Mouse (Mus musculus): ENCODE measurements at regions not wholly inside any gene's neighbourhood (a gene's known extent, or its start where the extent isn't known, plus 50 kb on each side); places are given as distances from the start of the nearest gene placed in this dataset.

GRCm38 (mm10) chr5:97204337-97204736 is 92.9 kb upstream of the Paqr3 start:
- no peak for ATAC-seq (replicated peaks; ENCODE audit: low FRiP score, low TSS enrichment, low read depth)
- no peak for DNase-seq (ENCODE audit: low spot score)
- Histone ChIP-seq H3K4me3 (ENCODE audit: low read depth, low read length) (no peak overlapping the region), H3K9me3 (ENCODE audit: control insufficient read depth, low read length) (no peaks in the 10 kb centered on the region), H3K4me2 (ENCODE audit: low read length) (no peak overlapping the region), H3K36me3 (ENCODE audit: control insufficient read depth, insufficient read depth, low read length) (no peaks in the 10 kb centered on the region), H3K4me1 (replicated peaks; ENCODE audit: control insufficient read depth, insufficient read depth, low read length) (no peaks in the 10 kb centered on the region), H3K27me3 (replicated peaks; ENCODE audit: control insufficient read depth, insufficient read depth, low read length) (no peaks in the 10 kb centered on the region), H3K9ac (ENCODE audit: low read length) (no peak overlapping the region), H3K27ac (ENCODE audit: low read depth) (no peak overlapping the region)
- WGBS = 70% methylated on average over 2 of the region's 2 CpGs

DNA sequence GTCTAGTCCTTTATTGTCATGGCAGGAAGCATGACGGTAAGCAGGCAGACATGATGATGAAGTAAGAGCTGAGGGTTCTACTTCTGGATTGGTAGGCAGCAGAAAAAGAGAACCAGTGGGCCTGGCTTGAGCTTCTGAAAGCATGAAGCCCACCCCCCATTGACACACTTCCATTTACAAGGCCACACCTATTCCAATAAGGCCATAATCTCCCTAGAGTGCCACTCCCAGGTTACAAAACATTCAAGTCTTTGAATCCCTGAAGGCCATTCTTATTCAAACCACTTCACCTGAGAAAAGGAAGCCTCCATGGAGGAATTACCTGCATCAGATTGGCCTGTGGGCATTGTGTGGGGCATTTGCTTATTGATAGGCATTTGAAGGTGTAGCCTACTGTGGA is 92.2 kb upstream of the Paqr3 start:
- H3K4me2 ChIP-seq (ENCODE audit: low read length) = no peak overlapping the region
- no peaks in the 10 kb centered on the region for H3K36me3 ChIP-seq (ENCODE audit: control insufficient read depth, insufficient read depth, low read length)
- H3K27ac ChIP-seq (ENCODE audit: low read depth) = no peak overlapping the region
- no peaks in the 10 kb centered on the region for H3K27me3 ChIP-seq (replicated peaks; ENCODE audit: control insufficient read depth, insufficient read depth, low read length)
- H3K9me3 ChIP-seq (ENCODE audit: control insufficient read depth, low read length) = no peaks in the 10 kb centered on the region
- 96% methylated on average over 1 of the region's 1 CpGs for WGBS
- ATAC-seq (replicated peaks; ENCODE audit: low FRiP score, low TSS enrichment, low read depth) (no peak), DNase-seq (ENCODE audit: low spot score) (no peak)
- no peak overlapping the region for H3K9ac ChIP-seq (ENCODE audit: low read length)
- no peak overlapping the region for H3K4me3 ChIP-seq (ENCODE audit: low read depth, low read length)
- no peaks in the 10 kb centered on the region for H3K4me1 ChIP-seq (replicated peaks; ENCODE audit: control insufficient read depth, insufficient read depth, low read length)

- ATAC-seq (replicated peaks; ENCODE audit: low FRiP score, low TSS enrichment, low read depth) = no peak
- H3K36me3 ChIP-seq (ENCODE audit: control insufficient read depth, insufficient read depth, low read length) = no peaks in the 10 kb centered on the region
- no peaks in the 10 kb centered on the region for H3K9me3 ChIP-seq (ENCODE audit: control insufficient read depth, low read length)
- no peak for DNase-seq (ENCODE audit: low spot score)
- no peak overlapping the region for H3K4me3 ChIP-seq (ENCODE audit: low read depth, low read length)
- no peaks in the 10 kb centered on the region for H3K27me3 ChIP-seq (replicated peaks; ENCODE audit: control insufficient read depth, insufficient read depth, low read length)
- H3K4me1 ChIP-seq (replicated peaks; ENCODE audit: control insufficient read depth, insufficient read depth, low read length) = no peaks in the 10 kb centered on the region
- H3K4me2 ChIP-seq (ENCODE audit: low read length) = no peak overlapping the region
- H3K9ac ChIP-seq (ENCODE audit: low read length) = no peak overlapping the region
- WGBS = 64% methylated on average over 3 of the region's 3 CpGs
- no peak overlapping the region for H3K27ac ChIP-seq (ENCODE audit: low read depth)
Observed at GRCm38 (mm10) chr5:97202557-97202956, 91.2 kb upstream of the Paqr3 start.

DNA sequence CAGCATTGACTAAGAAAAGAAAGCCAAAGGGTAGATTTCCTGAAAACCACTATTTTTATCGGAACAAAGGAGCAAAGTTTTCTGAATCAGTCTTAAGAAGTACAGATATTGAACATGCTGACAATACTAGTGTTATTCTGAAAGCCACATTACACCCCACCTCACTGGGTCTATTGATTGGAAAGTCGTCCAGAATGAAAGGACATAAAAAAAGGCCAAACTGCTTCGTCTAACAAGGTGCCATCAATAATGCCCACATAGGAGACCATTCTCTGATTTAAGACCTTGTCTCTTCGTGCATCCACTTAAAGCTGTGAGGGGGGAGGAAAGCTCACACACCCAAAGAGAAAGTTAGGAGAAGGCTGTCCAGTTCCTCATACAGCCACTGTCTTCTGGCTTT is 89.3 kb upstream of the Paqr3 start:
- Histone ChIP-seq H3K9ac (ENCODE audit: low read length) (no peak overlapping the region), H3K4me3 (ENCODE audit: low read depth, low read length) (no peak overlapping the region), H3K4me1 (replicated peaks; ENCODE audit: control insufficient read depth, insufficient read depth, low read length) (no peaks in the 10 kb centered on the region), H3K27ac (ENCODE audit: low read depth) (no peak overlapping the region), H3K9me3 (ENCODE audit: control insufficient read depth, low read length) (no peaks in the 10 kb centered on the region), H3K4me2 (ENCODE audit: low read length) (no peak overlapping the region), H3K36me3 (ENCODE audit: control insufficient read depth, insufficient read depth, low read length) (no peaks in the 10 kb centered on the region), H3K27me3 (replicated peaks; ENCODE audit: control insufficient read depth, insufficient read depth, low read length) (no peaks in the 10 kb centered on the region)
- WGBS = 72% methylated on average over 4 of the region's 4 CpGs
- DNase-seq (ENCODE audit: low spot score) = no peak
- no peak for ATAC-seq (replicated peaks; ENCODE audit: low FRiP score, low TSS enrichment, low read depth)

DNA sequence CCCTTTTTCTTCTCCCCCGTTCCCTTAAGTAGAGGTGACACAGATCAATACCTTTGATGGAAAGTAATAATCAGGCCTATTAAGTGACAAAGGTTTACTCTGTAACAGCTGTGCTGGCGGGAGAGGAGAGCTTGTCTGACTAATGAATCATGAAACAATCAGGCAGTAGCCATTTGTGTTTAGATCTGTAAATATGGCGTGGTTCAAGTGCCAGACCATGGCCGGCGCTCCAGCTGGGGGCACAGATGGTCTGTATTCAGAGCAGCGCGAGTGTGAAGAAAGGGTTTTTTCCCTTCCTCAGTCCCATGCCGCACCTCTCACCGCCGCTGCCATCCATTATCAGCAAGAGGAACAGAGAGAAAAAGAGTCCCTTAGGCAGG is 83.9 kb upstream of the Paqr3 start:
- ATAC-seq (replicated peaks; ENCODE audit: low FRiP score, low TSS enrichment, low read depth) (no peak), DNase-seq (ENCODE audit: low spot score) (no peak)
- Histone ChIP-seq H3K4me2 (ENCODE audit: low read length) (no peak overlapping the region), H3K9me3 (ENCODE audit: control insufficient read depth, low read length) (no peaks in the 10 kb centered on the region), H3K4me3 (ENCODE audit: low read depth, low read length) (no peak overlapping the region), H3K4me1 (replicated peaks; ENCODE audit: control insufficient read depth, insufficient read depth, low read length) (peaks cover 4% of the 10 kb centered on the region; the same call in 1 of the 2 replicates), H3K27me3 (replicated peaks; ENCODE audit: control insufficient read depth, insufficient read depth, low read length) (no peaks in the 10 kb centered on the region), H3K27ac (ENCODE audit: low read depth) (no peak overlapping the region), H3K9ac (ENCODE audit: low read length) (no peak overlapping the region), H3K36me3 (ENCODE audit: control insufficient read depth, insufficient read depth, low read length) (no peaks in the 10 kb centered on the region)
- 66% methylated on average over 10 of the region's 10 CpGs for WGBS

DNA sequence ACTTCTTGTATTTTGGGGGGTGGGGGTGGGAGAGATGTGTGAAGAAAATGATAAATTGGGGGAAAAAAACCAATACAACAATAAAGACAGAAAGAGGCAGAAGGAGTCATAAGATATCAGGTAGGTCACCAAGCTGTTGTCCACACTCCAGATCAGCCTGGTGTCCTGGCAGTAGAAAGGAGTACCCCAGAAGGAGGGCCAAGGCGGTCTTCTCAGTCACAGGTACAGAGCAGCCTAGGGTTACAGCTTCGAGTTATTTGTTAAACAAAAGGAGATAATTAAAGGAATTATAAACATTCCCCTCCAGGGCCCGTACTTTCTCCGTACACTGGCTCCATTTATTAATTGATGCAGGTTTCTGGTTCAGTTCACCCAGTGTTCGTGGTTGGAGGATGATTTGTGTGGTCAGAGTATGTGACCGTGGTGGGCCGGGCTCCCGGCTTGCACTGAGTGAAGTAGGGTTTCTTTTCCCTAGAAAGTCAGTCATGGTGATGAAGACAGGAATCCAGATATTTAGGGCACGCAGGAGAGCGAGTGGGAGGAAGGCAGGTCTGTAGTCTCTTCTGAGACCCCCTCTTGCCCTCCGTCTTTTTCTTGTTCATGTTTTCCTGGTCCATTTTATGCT is 83.4 kb upstream of the Paqr3 start:
- no peaks in the 10 kb centered on the region for H3K36me3 ChIP-seq (ENCODE audit: control insufficient read depth, insufficient read depth, low read length)
- no peak overlapping the region for H3K27ac ChIP-seq (ENCODE audit: low read depth)
- no peak for ATAC-seq (replicated peaks; ENCODE audit: low FRiP score, low TSS enrichment, low read depth)
- DNase-seq (ENCODE audit: low spot score) = no peak
- H3K4me2 ChIP-seq (ENCODE audit: low read length) = no peak overlapping the region
- no peak overlapping the region for H3K9ac ChIP-seq (ENCODE audit: low read length)
- H3K27me3 ChIP-seq (replicated peaks; ENCODE audit: control insufficient read depth, insufficient read depth, low read length) = no peaks in the 10 kb centered on the region
- no peak overlapping the region for H3K4me3 ChIP-seq (ENCODE audit: low read depth, low read length)
- H3K4me1 ChIP-seq (replicated peaks; ENCODE audit: control insufficient read depth, insufficient read depth, low read length) = peaks cover 4% of the 10 kb centered on the region; the same call in 1 of the 2 replicates
- H3K9me3 ChIP-seq (ENCODE audit: control insufficient read depth, low read length) = no peaks in the 10 kb centered on the region
- 55% methylated on average over 11 of the region's 11 CpGs for WGBS

DNA sequence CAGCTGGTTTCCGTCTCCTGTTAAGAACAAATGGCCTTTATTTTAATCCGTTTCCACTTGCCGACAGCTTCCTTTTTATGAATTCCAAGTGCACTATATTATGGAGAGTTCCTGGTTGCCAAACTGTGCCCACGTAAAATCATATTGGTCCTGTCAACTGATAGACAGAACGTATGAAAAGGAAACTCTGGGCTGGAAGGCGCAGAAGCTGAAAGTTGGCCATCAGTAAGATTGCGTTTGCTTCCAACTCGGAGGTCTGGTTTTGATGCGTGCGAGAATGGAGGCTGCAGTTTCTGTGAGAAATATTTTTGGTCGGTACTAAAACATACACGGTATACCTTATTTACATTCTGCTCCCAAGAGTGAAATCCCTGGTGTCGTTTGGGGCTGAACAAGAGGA is 81.3 kb upstream of the Paqr3 start:
- no peaks in the 10 kb centered on the region for H3K36me3 ChIP-seq (ENCODE audit: control insufficient read depth, insufficient read depth, low read length)
- no peak overlapping the region for H3K27ac ChIP-seq (ENCODE audit: low read depth)
- H3K9ac ChIP-seq (ENCODE audit: low read length) = no peak overlapping the region
- H3K4me1 ChIP-seq (replicated peaks; ENCODE audit: control insufficient read depth, insufficient read depth, low read length) = peaks cover 4% of the 10 kb centered on the region; the same call in 1 of the 2 replicates
- H3K27me3 ChIP-seq (replicated peaks; ENCODE audit: control insufficient read depth, insufficient read depth, low read length) = no peaks in the 10 kb centered on the region
- WGBS = 74% methylated on average over 13 of the region's 13 CpGs
- no peak overlapping the region for H3K4me3 ChIP-seq (ENCODE audit: low read depth, low read length)
- H3K4me2 ChIP-seq (ENCODE audit: low read length) = no peak overlapping the region
- ATAC-seq (replicated peaks; ENCODE audit: low FRiP score, low TSS enrichment, low read depth) (no peak), DNase-seq (ENCODE audit: low spot score) (no peak)
- no peaks in the 10 kb centered on the region for H3K9me3 ChIP-seq (ENCODE audit: control insufficient read depth, low read length)

- peak overlapping the region; percentile 36; the same call in 1 of the 2 replicates for H3K27ac ChIP-seq (ENCODE audit: low read depth)
Observed at GRCm38 (mm10) chr5:97190695-97191094, 79.3 kb upstream of the Paqr3 start.

GRCm38 (mm10) chr5:97184512-97184911 is 73.1 kb upstream of the Paqr3 start:
- Histone ChIP-seq H3K4me1 (replicated peaks; ENCODE audit: control insufficient read depth, insufficient read depth, low read length) (no peaks in the 10 kb centered on the region), H3K27me3 (replicated peaks; ENCODE audit: control insufficient read depth, insufficient read depth, low read length) (no peaks in the 10 kb centered on the region), H3K4me3 (ENCODE audit: low read depth, low read length) (no peak overlapping the region), H3K9me3 (ENCODE audit: control insufficient read depth, low read length) (no peaks in the 10 kb centered on the region), H3K9ac (ENCODE audit: low read length) (no peak overlapping the region), H3K36me3 (ENCODE audit: control insufficient read depth, insufficient read depth, low read length) (no peaks in the 10 kb centered on the region), H3K27ac (ENCODE audit: low read depth) (no peak overlapping the region), H3K4me2 (ENCODE audit: low read length) (no peak overlapping the region)
- WGBS = 71% methylated on average over 9 of the region's 9 CpGs
- DNase-seq (ENCODE audit: low spot score) (no peak), ATAC-seq (replicated peaks; ENCODE audit: low FRiP score, low TSS enrichment, low read depth) (no peak)

More at GRCm38 (mm10) chr5:97190695-97191094, 79.3 kb upstream of the Paqr3 start:
- Histone ChIP-seq H3K36me3 (ENCODE audit: control insufficient read depth, insufficient read depth, low read length) (no peaks in the 10 kb centered on the region), H3K9ac (ENCODE audit: low read length) (no peak overlapping the region), H3K4me3 (ENCODE audit: low read depth, low read length) (no peak overlapping the region), H3K9me3 (ENCODE audit: control insufficient read depth, low read length) (no peaks in the 10 kb centered on the region), H3K27me3 (replicated peaks; ENCODE audit: control insufficient read depth, insufficient read depth, low read length) (no peaks in the 10 kb centered on the region), H3K4me2 (ENCODE audit: low read length) (no peak overlapping the region), H3K4me1 (replicated peaks; ENCODE audit: control insufficient read depth, insufficient read depth, low read length) (peaks cover 4% of the 10 kb centered on the region; the same call in 1 of the 2 replicates)
- WGBS = 30% methylated on average over 3 of the region's 3 CpGs
- DNase-seq (ENCODE audit: low spot score) (no peak), ATAC-seq (replicated peaks; ENCODE audit: low FRiP score, low TSS enrichment, low read depth) (no peak)
